Mouse (Mus musculus) C2C12 (cell line): ENCODE results near the gene Cd27.

Experiments
- CEBPB ChIP-seq: IDR thresholded peaks from one replicate; pipeline ENCODE4 v1.6.1; 2011; ENCODE audit warnings: low read depth, mild to moderate bottlenecking, control low read depth, moderate library complexity
- CTCF ChIP-seq: IDR thresholded peaks from one replicate; pipeline ENCODE4 v1.5.1; 2011; ENCODE audit not compliant: control insufficient read depth, insufficient read depth, insufficient read length
- FOSL1 ChIP-seq: IDR thresholded peaks from one replicate; pipeline ENCODE4 v1.8.0; 2011; ENCODE audit warnings: mild to moderate bottlenecking, low read length; ENCODE audit not compliant: poor library complexity, insufficient read depth, severe bottlenecking
- MAX ChIP-seq: IDR thresholded peaks from one replicate; pipeline ENCODE4 v1.6.1; 2011; ENCODE audit warnings: mild to moderate bottlenecking, control low read depth
- MYOG ChIP-seq: IDR thresholded peaks from one replicate; pipeline ENCODE4 v1.6.1; 2011; ENCODE audit not compliant: control insufficient read depth, insufficient read length; ENCODE audit errors: extremely low read depth
- USF1 ChIP-seq: IDR thresholded peaks from one replicate; pipeline ENCODE4 v1.6.1; 2011; ENCODE audit warnings: low read depth, mild to moderate bottlenecking, control low read depth, moderate library complexity

GRCm38 (mm10) chr6:125252285-125252684, 15.5 kb upstream of the Cd27 start:
- TF ChIP-seq CTCF (no peak), USF1 (no peak), MYOG (no peak), MAX (no peak), FOSL1 (no peak), CEBPB (no peak)
